ENCODE assay signal across 11 mouse cellular contexts in the genomic region with DNA sequence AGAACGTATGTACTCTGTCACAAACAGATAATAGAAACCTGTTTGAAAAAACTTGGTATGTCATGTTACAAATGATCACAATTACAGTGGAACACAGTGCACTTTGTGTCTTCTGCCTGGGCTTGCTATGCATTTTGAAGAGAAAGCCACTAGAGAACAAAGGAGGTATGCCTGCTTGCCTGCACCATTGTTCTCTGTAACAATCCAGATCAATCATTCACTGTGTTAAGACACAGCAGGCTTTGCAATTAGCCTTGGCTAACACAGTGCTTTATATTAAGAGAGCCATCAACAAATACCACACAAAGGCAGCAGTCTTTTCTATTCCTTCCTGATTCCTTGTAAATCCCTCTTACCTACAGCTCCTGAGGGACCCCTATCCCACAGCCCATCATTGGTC.
DNase-seq lines count a peak whose midpoint lies in the region; ATAC-seq lines count a peak whose summit lies in the region.
"Had no signal": no experiment of that assay in that cellular context is flagged by ENCODE, and none has a peak within 500 bp of the region (broad histone marks: within the 10 kb centered on the region; RNA-seq: fewer than 3 reads in every experiment).

No protein-coding gene starts in this region.

- peak; percentile 34 for DNase-seq in forebrain, embryonic 11.5 days (ENCODE audit: low spot score)
- no peak for DNase-seq in forebrain, embryonic 10.5 days (ENCODE audit: extremely low spot score, low spot score)
- peak; percentile 26 for DNase-seq in Muller cell, postnatal 12 days (ENCODE audit: inconsistent ontology term)
- DNase-seq in midbrain, embryonic 14.5 days, result peak; percentile 49
- no peak for DNase-seq in c-Kit-positive CD71-positive TER-119-positive erythroid progenitor cells, embryonic 14.5 days (ENCODE audit: low spot score)
- DNase-seq in testis, postnatal 10 days (ENCODE audit: low spot score), result no peak
- DNase-seq: cerebellum, adult 11-12 months; liver, postnatal 0 days had no signal

- no peaks in the 10 kb centered on the region for H3K9me3 ChIP-seq in forebrain, embryonic 11.5 days (ENCODE audit: control insufficient read depth, low read length)
- H3K9me3 ChIP-seq in forebrain, embryonic 10.5 days, result no peaks in the 10 kb centered on the region
- H3K9me3 ChIP-seq in forebrain, embryonic 15.5 days, result no peaks in the 10 kb centered on the region
- no peaks in the 10 kb centered on the region for H3K9me3 ChIP-seq in midbrain, embryonic 14.5 days (ENCODE audit: control insufficient read depth, low read length)
- H3K9me3 ChIP-seq: intestine, embryonic 15.5 days had no signal

- no peak overlapping the region for H3K9ac ChIP-seq in forebrain, embryonic 11.5 days (ENCODE audit: low read length)
- H3K9ac ChIP-seq in forebrain, embryonic 15.5 days (replicated peaks), result no peak overlapping the region
- no peak overlapping the region for H3K9ac ChIP-seq in midbrain, embryonic 14.5 days (replicated peaks; ENCODE audit: low read length)
- H3K9ac ChIP-seq: intestine, embryonic 15.5 days; liver, postnatal 0 days had no signal

- 0 out of 2 replicates have a peak, but pooled peaks cover 3% of the 10 kb centered on the region for H3K4me1 ChIP-seq in forebrain, embryonic 11.5 days (replicated peaks; ENCODE audit: control insufficient read depth, insufficient read depth, low read length)
- peaks cover 17% of the 10 kb centered on the region for H3K4me1 ChIP-seq in forebrain, embryonic 10.5 days
- peaks cover 5% of the 10 kb centered on the region; the same call in 1 of the 2 replicates for H3K4me1 ChIP-seq in forebrain, embryonic 15.5 days
- peaks cover 8% of the 10 kb centered on the region for H3K4me1 ChIP-seq in midbrain, embryonic 14.5 days (ENCODE audit: control insufficient read depth, insufficient read depth, low read length)
- H3K4me1 ChIP-seq: intestine, embryonic 15.5 days had no signal

- H3K4me2 ChIP-seq in forebrain, embryonic 11.5 days (ENCODE audit: low read depth, low read length, severe bottlenecking), result no peak overlapping the region
- no peak overlapping the region for H3K4me2 ChIP-seq in forebrain, embryonic 15.5 days (replicated peaks)
- no peak overlapping the region for H3K4me2 ChIP-seq in midbrain, embryonic 14.5 days (ENCODE audit: low read length)
- H3K4me2 ChIP-seq: intestine, embryonic 15.5 days had no signal

- no peaks in the 10 kb centered on the region for H3K27me3 ChIP-seq in forebrain, embryonic 11.5 days (ENCODE audit: control insufficient read depth, insufficient read depth, low read length)
- H3K27me3 ChIP-seq in forebrain, embryonic 10.5 days (ENCODE audit: poor library complexity, severe bottlenecking), result no peaks in the 10 kb centered on the region
- no peaks in the 10 kb centered on the region for H3K27me3 ChIP-seq in forebrain, embryonic 15.5 days
- no peaks in the 10 kb centered on the region for H3K27me3 ChIP-seq in midbrain, embryonic 14.5 days (ENCODE audit: control insufficient read depth, insufficient read depth, low read length)
- H3K27me3 ChIP-seq: intestine, embryonic 15.5 days had no signal

- H3K27ac ChIP-seq in forebrain, embryonic 11.5 days (ENCODE audit: low read depth, low read length), result no peak overlapping the region
- H3K27ac ChIP-seq in forebrain, embryonic 10.5 days, result no peak overlapping the region
- H3K27ac ChIP-seq in forebrain, embryonic 15.5 days (replicated peaks), result peak overlapping the region; percentile 56
- no peak overlapping the region for H3K27ac ChIP-seq in midbrain, embryonic 14.5 days (replicated peaks; ENCODE audit: low read depth, low read length)
- H3K27ac ChIP-seq: intestine, embryonic 15.5 days had no signal

- 8% methylated on average over 1 of the region's 1 CpGs for WGBS in forebrain, embryonic 11.5 days
- 22% methylated on average over 1 of the region's 1 CpGs for WGBS in forebrain, embryonic 10.5 days
- 4% methylated on average over 1 of the region's 1 CpGs for WGBS in forebrain, embryonic 15.5 days
- 4% methylated on average over 1 of the region's 1 CpGs for WGBS in midbrain, embryonic 14.5 days

- ATAC-seq in forebrain, embryonic 11.5 days (replicated peaks; ENCODE audit: low FRiP score), result peak; percentile 91
- ATAC-seq in forebrain, embryonic 15.5 days (replicated peaks), result peak; percentile 90
- ATAC-seq in midbrain, embryonic 14.5 days (ENCODE audit: low FRiP score, low TSS enrichment), result peak; percentile 76
- no peak for ATAC-seq in granulocyte monocyte progenitor cell, adult 5-6 weeks (replicated peaks; ENCODE audit: poor library complexity, severe bottlenecking)
- ATAC-seq: liver, postnatal 0 days had no signal

- H3K36me3 ChIP-seq in forebrain, embryonic 11.5 days (ENCODE audit: control insufficient read depth, insufficient read depth, low read length), result no peaks in the 10 kb centered on the region
- H3K36me3 ChIP-seq in forebrain, embryonic 10.5 days (replicated peaks), result no peaks in the 10 kb centered on the region
- H3K36me3 ChIP-seq in forebrain, embryonic 15.5 days, result no peaks in the 10 kb centered on the region
- H3K36me3 ChIP-seq in midbrain, embryonic 14.5 days (ENCODE audit: control insufficient read depth, insufficient read depth, low read length), result no peaks in the 10 kb centered on the region
- H3K36me3 ChIP-seq: intestine, embryonic 15.5 days had no signal

- no peak overlapping the region for H3K4me3 ChIP-seq in forebrain, embryonic 11.5 days (ENCODE audit: low read depth, low read length)
- no peak overlapping the region for H3K4me3 ChIP-seq in forebrain, embryonic 10.5 days
- no peak overlapping the region for H3K4me3 ChIP-seq in forebrain, embryonic 15.5 days
- H3K4me3 ChIP-seq in midbrain, embryonic 14.5 days (replicated peaks; ENCODE audit: low read depth, low read length), result no peak overlapping the region
- H3K4me3 ChIP-seq: intestine, embryonic 15.5 days had no signal

Comparison
In these comparisons a context has a peak if more than half of its experiments do, and no peak if none do; other contexts are left out.
1. DNase-seq: peak in forebrain, embryonic 11.5 days (single experiment), Muller cell, postnatal 12 days (single experiment) and midbrain, embryonic 14.5 days (single experiment); none in forebrain, embryonic 10.5 days (single experiment), c-Kit-positive CD71-positive TER-119-positive erythroid progenitor cells, embryonic 14.5 days (single experiment) and testis, postnatal 10 days (single experiment).